Mouse (Mus musculus) gastrocnemius, adult 8-10 months (tissue): ENCODE data around the gene Mrgprg. TPM values are rescaled to one million over a fixed set of nuclear protein-coding genes. Genes with fewer than 3 reads are reported as not detected.

Experiments
- DNase-seq, 2 experiments: peaks; one replicate each; pipeline ENCODE4 v3.0.0; 2022; ENCODE audit warnings: low spot score in 2 of 2
- total RNA-seq, 4 experiments: library from RNA; stranded (reverse); gene quantifications; 2 replicates each; pipeline ENCODE4 v1.2.4; 2022

The Mrgprg gene
- total RNA-seq = under 1 TPM; 0.29 to 0.86 (median 0.33) TPM

DNA sequence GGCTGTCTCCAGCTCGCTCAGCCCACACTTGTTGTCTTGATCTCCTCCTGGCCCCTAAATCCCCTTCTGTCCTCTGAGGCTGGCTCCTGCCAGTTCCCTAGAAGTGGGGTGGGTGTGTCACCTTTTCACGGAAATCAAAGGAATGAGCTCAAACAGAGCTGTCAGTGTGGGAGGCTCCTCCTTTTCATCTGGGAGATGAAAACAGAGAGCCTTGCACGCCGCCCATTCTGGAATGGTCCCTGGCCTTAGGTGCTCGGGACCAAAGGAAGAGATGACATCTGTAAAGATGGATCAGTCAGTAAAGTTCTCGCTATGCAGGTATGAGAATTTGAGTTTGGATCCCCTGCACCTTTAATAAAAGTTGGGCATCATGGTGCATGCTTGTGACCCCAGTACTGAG, at the start of gene Mrgprg:
Mrgprg (minus strand) TSS at position 101 of the 400 bp plus-strand sequence.
- DNase-seq = no peak

GRCm38 (mm10) chr7:143808909-143809308, 42.1 kb upstream of the Mrgprg start:
- no peak for DNase-seq

DNA sequence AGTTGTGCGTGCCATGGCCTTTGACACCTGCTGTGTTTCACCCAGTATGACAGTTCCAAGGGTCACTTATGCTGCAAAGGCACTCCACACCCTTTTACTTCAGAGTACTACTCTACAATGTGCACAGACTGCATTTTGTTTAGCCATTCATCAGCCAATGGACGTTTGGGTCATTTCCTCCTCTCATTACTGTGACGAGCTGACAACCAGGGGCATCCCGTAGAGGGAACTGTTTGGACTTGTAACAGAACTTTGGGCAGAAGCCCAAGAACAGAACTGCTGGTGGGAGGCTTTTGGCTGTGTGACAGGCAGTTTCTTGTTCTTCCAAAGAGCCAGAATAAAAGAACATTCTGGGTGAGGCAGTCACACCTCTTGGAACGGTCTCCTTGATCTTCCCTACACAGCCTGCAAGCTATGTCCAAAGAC, 38.4 kb upstream of the Mrgprg start:
- no peak for DNase-seq

DNA sequence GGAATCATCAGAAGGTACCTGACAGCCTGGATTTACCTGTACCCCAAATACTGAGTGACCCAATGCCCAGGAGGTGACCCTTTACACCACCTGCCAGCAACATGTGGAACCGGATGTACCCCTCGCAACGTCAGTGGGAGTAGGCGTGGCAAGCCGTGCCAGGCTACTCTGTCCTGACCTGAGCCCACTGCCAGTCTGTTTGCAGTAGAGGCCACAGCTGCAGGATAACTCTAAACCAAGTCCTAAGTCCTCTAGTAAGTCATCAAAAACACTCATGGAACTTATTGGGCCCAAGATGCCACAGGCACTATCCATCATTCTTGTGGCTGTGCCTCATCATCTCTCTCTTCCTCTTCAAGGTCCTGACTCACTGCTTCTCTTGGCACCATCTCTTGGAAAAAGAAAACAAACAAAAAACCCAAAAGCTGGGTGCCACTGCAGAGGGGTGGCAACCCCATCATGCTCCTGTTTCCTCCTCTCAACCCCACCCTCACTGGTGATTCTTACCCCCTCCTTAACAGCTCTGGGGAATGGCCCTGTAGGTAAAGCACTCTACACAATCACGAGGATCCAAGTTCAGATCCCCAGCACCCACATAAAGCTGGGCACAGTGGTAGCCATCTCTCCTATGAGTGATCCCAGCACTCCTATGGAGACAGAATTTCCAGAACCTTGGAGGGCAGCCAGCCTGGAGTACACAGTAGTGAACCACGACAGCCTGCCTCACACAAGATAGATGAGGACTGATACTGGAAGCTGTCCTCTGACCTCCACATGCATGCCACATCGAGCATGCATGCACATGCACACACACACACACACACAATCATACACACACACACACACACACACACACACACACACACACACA, 34.6 kb upstream of the Mrgprg start:
- no peak for DNase-seq

- DNase-seq = no peak
Observed at GRCm38 (mm10) chr7:143800770-143801169, 34.0 kb upstream of the Mrgprg start.

GRCm38 (mm10) chr7:143798783-143799182, 32.0 kb upstream of the Mrgprg start:
- no peak for DNase-seq

- DNase-seq = no peak
Observed at GRCm38 (mm10) chr7:143793121-143793520, 26.3 kb upstream of the Mrgprg start.

DNA sequence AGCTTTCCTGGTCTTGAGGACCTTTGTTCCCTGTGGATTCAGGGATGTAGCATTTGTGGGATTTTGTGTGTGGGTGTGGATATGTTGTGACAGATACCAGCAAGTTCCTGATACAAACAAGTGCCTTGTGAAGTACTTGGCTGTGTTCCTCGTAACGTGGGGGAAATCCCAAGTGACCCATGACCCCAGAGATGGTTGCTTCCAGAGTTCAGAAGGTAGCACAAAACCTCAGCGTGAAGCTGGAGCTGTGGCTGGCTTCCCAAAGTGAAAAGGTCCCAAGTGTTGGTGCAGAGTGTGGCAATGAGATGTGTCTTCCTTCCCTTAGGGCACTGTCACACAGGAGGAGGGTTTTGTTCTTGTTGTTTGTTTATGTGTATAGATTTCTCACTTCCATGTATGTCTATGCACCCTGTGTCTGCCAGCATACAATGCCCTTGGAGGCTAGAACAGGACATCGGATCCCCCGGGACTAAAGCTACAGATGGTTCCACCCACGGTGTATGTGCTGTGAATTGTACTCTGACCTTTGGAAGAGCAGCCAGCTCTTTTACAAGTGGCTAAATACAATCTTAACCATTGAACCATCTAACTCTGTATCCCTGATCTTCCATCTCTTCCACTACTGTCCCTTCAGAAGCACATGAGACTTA, 25.7 kb upstream of the Mrgprg start:
- no peak for DNase-seq

DNA sequence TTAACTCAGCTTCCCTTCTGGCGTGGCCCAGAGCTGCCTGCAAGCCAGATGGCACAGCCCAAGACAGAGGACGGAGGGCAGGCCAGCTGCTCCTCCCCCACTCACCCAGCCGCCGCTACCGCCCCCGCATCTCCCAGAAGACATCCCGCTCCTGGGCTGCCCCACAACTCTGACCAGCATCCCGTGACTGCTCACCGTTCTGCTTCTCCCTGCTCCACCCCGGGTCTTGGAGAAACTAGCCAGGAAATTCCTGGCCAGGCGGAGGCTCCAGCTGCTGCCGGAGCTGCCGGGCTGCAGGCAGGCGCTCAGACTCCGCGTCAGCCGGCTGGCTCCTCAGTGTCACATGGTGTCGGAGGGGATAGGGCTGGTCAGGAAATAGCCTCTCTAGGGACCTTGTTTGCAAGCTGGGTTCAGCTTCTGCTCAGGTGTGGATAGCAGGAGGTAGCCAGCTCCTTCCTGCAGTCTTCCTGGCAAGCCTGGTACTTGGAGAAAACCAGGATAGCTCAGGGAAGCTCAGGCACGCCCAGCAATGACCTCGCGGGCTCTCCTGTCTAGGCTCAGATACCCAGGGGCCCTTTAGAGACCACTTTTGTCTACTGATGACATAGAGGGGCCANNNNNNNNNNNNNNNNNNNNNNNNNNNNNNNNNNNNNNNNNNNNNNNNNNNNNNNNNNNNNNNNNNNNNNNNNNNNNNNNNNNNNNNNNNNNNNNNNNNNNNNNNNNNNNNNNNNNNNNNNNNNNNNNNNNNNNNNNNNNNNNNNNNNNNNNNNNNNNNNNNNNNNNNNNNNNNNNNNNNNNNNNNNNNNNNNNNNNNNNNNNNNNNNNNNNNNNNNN, 17.4 kb upstream of the Mrgprg start, which contains the start of gene Mrgpre:
Mrgpre (minus strand) TSS at position 505 of the 834 bp plus-strand sequence.
- DNase-seq = peak; percentile 71 to 80

GRCm38 (mm10) chr7:143783378-143783995, 16.7 kb upstream of the Mrgprg start:
- no peak for DNase-seq

DNA sequence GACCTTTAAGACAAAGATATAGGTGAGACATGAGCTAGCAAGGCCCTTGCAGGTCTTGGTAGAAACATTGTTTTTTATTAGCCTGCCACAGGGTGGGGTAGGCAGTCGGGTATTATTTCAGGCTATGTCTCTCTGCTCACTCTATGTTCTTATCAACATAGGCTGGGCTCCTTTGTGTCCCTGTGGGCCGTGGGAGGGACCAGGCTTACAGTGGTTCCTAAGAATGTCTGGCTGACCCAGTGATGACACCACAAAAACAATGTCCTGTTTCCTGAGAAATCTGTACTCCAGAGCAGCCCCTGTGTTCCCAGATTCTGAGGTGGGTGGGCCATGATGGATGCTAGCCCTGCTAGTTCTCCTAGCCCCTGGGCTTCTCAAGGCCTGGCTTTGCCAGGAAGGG, 10.6 kb upstream of the Mrgprg start:
- DNase-seq = no peak

DNA sequence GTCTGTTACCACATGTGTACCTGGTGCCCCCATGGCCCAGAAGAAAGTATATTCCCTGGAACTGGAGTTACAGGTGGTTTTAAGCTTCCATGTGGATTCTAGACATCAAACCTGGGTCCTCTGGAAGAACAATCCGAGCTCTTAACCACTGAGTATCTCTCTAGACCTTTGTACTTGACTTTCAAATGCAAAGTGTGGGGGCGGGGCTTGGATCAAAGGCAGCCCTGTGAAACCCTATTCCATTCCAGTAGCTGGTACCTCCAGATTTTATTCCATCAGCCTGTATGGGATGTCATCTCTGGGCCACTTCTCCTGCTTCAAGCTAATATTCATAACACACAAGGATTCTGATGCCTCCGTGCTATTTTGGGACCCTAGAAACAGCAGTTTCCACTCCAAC, 9.3 kb upstream of the Mrgprg start:
- no peak for DNase-seq

DNA sequence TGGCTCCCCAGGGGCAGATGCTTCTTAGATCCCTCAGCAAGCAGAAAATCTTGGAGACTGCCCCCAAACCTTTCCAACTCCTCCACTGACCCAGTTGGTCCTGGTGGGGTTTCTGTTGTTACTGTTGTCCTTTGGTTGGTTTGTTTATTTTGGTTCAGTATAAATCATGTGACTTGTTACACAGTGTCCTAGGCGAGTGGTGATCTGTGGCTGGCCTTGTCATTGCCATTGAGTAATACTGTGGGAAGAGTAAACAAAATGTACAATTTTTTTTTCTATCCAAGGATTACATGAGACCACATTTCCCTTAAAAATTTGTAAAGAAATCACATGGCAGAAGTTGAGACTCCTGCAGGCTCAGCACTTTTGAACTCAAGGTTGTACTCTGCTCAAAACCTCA, 2.7 kb upstream of the Mrgprg start:
- DNase-seq = no peak

GRCm38 (mm10) chr7:143768267-143768666, 1.5 kb upstream of the Mrgprg start:
- DNase-seq = no peak

DNA sequence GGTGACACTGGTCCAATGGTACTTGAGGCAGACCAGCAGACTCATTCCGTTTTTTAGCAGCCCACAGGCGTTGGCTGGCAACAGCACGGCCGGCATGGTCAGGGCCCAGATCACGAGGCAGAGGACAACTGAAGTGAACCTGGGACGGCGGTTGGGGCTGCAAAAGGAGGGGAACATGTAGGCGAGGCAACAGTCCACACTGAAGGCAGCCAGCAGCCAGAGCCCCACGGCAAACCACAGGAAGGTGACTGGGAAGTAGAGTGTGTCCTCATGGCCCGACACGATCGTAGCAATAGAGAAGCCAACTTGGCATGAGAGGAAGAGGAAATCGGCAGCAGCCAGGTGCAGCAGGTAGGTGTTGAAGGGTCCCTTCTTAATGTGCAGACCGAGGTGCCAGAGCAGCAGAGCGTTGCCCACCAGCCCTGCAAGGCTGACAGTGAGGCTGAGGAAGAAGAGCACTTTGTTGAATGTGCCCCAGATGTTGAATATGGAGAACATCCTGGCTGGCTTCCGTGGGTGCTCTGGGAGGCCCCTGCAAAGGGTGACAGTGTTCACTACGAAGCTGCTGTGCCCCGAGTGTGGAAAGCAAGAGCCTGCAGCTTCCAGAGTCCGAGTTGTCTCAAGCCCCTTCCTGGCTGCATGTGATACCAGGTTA, 1.8 kb downstream of the Mrgprg start:
- DNase-seq = no peak

DNA sequence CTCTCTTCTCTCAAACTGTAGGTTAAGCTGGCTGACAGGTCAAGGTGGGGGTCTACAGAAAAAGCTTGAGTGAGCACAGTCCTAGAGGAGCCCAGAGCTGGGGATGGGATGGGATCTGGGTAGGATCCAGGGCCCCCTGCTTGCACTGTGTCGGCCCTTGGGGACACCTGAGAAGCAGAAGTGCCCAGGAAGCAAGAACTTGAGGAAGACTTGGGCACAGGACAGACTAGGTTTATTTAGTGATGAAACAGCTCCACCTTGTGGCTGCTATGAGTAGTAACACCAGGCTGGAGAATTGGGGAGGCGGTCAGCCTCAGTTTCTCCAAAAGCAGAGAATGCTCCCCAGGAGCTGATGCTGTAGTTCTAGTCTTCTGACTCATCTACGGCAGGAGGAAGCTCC, 3.0 kb downstream of the Mrgprg start:
- DNase-seq = no peak

DNA sequence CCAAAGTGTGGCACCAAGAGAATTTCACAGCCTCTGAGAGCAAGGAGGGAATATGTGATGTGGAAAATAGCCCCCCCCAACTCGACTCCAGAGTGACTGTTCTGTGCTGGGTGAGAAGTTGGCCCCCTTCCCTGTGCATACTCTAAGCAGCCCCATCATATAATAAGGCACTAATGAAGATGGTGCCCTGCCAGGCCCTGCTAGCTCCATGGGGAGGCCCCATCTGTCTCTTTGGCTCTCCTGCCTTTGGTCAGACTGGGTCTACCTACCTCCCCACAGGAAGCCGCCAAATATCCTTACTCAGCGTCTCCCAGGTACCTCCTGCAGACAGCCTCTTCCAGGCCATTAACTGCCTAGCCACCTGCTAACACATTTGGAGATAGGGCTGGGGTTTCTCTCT, 7.8 kb downstream of the Mrgprg start:
- no peak for DNase-seq

DNA sequence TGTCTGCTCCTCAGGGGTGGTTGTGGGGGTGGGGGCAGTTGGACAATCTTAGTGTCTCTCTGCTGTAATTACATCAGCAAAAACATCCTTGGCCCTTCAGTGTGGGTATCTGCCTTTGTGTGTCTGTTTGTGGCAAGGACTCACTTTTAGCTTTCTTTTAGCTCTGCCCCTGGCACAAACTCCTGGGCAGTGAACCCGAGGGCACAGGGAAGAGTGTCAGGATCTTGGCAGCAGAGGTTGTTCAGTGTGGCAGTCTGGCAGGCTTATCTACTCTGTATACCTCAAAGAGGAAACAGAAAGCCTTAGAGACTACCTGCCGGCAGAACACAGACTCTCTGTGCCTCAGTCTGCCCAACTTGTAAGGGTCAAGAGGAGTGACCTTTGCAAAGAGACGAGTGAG, 9.1 kb downstream of the Mrgprg start:
- DNase-seq = no peak

DNA sequence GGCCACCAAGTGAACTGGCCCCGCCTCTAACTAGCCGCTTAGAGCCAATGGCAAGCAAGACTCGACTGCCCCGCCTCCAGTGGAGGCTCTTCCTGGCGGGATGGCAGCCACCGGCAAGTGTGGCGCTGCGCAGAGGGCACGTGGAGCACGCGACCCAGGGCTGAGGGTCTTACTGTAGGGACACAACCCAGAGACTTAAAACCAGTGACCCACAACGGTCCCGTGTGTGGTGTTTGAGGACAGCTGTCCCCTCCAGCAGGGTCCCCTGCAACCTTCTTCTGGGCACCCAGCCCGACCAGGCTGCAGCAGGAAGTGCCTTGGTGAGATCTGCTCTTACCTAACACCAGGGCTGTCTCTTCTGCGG, 9.8 kb downstream of the Mrgprg start:
- DNase-seq = peak; percentile 53 to 72

GRCm38 (mm10) chr7:143756125-143757026, 10.4 kb downstream of the Mrgprg start, which contains the start of gene Osbpl5:
Gene Osbpl5, minus strand, starts transcription at chr7:143756985.
- DNase-seq = no peak
